Mouse (Mus musculus) lung, embryonic 16.5 days (tissue): ENCODE measurements around the gene Barx2. TPM values are rescaled to one million over a fixed set of nuclear protein-coding genes. Genes with fewer than 3 reads are reported as not detected.

ENCODE experiments used
- ATAC-seq: fragments of 200-750 bp; cut with Nextera tagmentation; 2 replicates; pipeline ENCODE4 v1.8.0; 2017; ENCODE audit warnings: low read depth, mild to moderate bottlenecking, moderate library complexity
- H3K27ac ChIP-seq: fragments of 300-500 bp; sonication (generic); 2 replicates; pipeline ENCODE4 v1.5.1; 2014; ENCODE audit warnings: mild to moderate bottlenecking, control low read depth, low read length
- H3K27me3 ChIP-seq: fragments of 300-500 bp; sonication (generic); 2 replicates; pipeline ENCODE4 v1.6.1; 2014; ENCODE audit warnings: low read depth, low read length, mixed read lengths; ENCODE audit not compliant: control insufficient read depth, insufficient read depth
- H3K36me3 ChIP-seq: fragments of 300-500 bp; sonication (generic); 2 replicates; pipeline ENCODE4 v1.6.1; 2014; ENCODE audit warnings: low read length; ENCODE audit not compliant: control insufficient read depth, insufficient read depth
- H3K4me1 ChIP-seq: fragments of 300-500 bp; sonication (generic); replicated peaks from 2 replicates; pipeline ENCODE4 v1.6.1; 2014; ENCODE audit warnings: low read length, mixed read lengths; ENCODE audit not compliant: control insufficient read depth, insufficient read depth
- H3K4me2 ChIP-seq: fragments of 300-500 bp; sonication (generic); 2 replicates; pipeline ENCODE4 v1.6.1; 2014; ENCODE audit warnings: low read depth, low read length, control low read depth
- H3K4me3 ChIP-seq: fragments of 300-500 bp; sonication (generic); 2 replicates; pipeline ENCODE4 v1.5.1; 2014; ENCODE audit warnings: mild to moderate bottlenecking, low read length, control low read depth
- H3K9ac ChIP-seq: fragments of 300-500 bp; sonication (generic); 2 replicates; pipeline ENCODE4 v1.6.1; 2014; ENCODE audit warnings: low read length, control low read depth
- H3K9me3 ChIP-seq: fragments of 300-500 bp; sonication (generic); 2 replicates; pipeline ENCODE4 v1.6.1; 2016; ENCODE audit warnings: low read length; ENCODE audit not compliant: control insufficient read depth
- WGBS: fragments of 180-500 bp; shearing (Covaris S2); extraction: QIAGEN DNeasy Blood & Tissue Kit; methylation state at CpG from one replicate; pipeline ENCODE4 v1.1.7; 2014; 5-methylcytosine and 5-hydroxymethylcytosine counted together
- polyA plus RNA-seq: library from polyadenylated mRNA; unstranded; fragments of >200 nt; fragmentation: Nextera tagmentation; extraction: Ambion mirVana; gene quantifications from 2 replicates; pipeline ENCODE4 v1.2.1, GENCODE M21; 2015

The Barx2 gene
- polyA plus RNA-seq, 1 experiment from 2014 or later: not detected

GRCm38 (mm10) chr9:31868823-31869460 is 44.3 kb downstream of the Barx2 start:
- ATAC-seq: no peak
- whole genome bisulfite sequencing: 86% methylated on average over 2 of the region's 2 CpGs

GRCm38 (mm10) chr9:31863830-31864229 is 49.4 kb downstream of the Barx2 start:
- H3K9me3 ChIP-seq: no peaks in the 10 kb centered on the region
- 38% methylated on average over 6 of the region's 6 CpGs for WGBS
- no peak overlapping the region for H3K4me2 ChIP-seq
- H3K4me3 ChIP-seq: no peak overlapping the region
- peak; percentile 47 for ATAC-seq
- H3K27me3 ChIP-seq: no peaks in the 10 kb centered on the region
- H3K9ac ChIP-seq: no peak overlapping the region
- H3K4me1 ChIP-seq: no peaks in the 10 kb centered on the region
- H3K27ac ChIP-seq: no peak overlapping the region
- H3K36me3 ChIP-seq: no peaks in the 10 kb centered on the region

More at GRCm38 (mm10) chr9:31868823-31869460, 44.3 kb downstream of the Barx2 start:
- Histone ChIP-seq H3K9ac (no peak overlapping the region), H3K27ac (no peak overlapping the region), H3K9me3 (no peaks in the 10 kb centered on the region), H3K4me2 (no peak overlapping the region), H3K36me3 (no peaks in the 10 kb centered on the region), H3K4me3 (no peak overlapping the region), H3K4me1 (no peaks in the 10 kb centered on the region), H3K27me3 (no peaks in the 10 kb centered on the region)

DNA sequence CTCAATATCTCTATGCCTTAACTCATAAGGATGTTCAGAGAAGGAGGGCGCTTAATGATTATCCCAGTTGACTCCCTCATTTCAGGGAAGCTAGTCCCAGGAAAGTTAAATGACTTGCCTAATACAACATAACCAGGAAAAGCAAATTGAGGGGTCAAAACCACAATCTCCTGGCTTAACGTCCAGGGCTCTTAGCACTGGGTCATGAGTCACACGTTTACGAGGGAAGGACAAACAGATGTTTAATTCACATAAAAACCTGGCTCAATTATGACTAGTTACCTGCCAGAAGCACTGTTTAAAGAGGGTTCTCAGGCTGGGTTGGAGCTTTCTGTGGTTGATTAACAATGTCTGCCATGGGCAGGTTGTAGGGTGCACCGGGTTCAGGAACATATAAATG is 53.8 kb downstream of the Barx2 start:
- ATAC-seq: no peak
- WGBS: 75% methylated on average over 5 of the region's 5 CpGs

DNA sequence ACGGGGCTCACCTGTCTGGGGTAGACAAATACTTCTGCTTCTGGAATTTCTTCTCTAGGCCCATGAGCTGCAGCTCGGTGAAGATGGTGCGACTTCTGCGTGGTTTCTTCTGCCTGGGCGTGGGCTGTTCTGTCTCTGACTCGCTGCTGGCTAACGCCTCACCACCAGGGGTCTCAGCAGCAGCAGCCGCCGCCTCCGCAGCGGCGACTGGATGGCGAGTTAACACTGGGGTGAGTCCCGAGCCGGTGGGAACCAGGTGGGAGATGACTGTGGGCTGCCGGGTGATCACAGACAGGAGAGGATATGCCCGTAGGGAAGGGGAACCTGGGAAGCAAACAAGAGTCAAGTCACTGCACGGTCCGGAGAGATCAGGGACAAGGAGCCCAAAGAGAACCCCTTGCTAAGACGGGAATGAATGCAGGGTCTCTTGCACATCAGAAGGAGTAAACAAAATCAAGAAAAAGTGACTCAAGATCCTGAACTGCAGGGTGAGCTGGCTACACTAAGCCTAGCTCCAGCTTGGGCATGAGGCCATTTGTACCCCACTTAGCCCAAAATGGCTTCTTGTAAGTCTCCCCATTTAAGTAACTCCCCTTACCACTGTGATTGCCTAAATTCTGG is 54.4 kb downstream of the Barx2 start:
- WGBS: 3% methylated on average over 20 of the region's 20 CpGs
- no peak overlapping the region for H3K27ac ChIP-seq
- H3K27me3 ChIP-seq: no peaks in the 10 kb centered on the region
- ATAC-seq: no peak; the same call in 1 of the 2 replicates
- no peaks in the 10 kb centered on the region for H3K9me3 ChIP-seq
- no peak overlapping the region for H3K9ac ChIP-seq
- H3K4me3 ChIP-seq: no peak overlapping the region
- no peaks in the 10 kb centered on the region for H3K4me1 ChIP-seq
- no peaks in the 10 kb centered on the region for H3K36me3 ChIP-seq
- H3K4me2 ChIP-seq: peak overlapping the region; percentile 45

More for the DNA sequence above, 53.8 kb downstream of the Barx2 start:
- H3K36me3 ChIP-seq: no peaks in the 10 kb centered on the region
- no peak overlapping the region for H3K4me3 ChIP-seq
- H3K4me2 ChIP-seq: no peak overlapping the region
- no peak overlapping the region for H3K27ac ChIP-seq
- no peaks in the 10 kb centered on the region for H3K4me1 ChIP-seq
- H3K9ac ChIP-seq: no peak overlapping the region
- no peaks in the 10 kb centered on the region for H3K27me3 ChIP-seq
- H3K9me3 ChIP-seq: no peaks in the 10 kb centered on the region

- H3K9me3 ChIP-seq: no peaks in the 10 kb centered on the region
- no peaks in the 10 kb centered on the region for H3K36me3 ChIP-seq
- no peak overlapping the region for H3K9ac ChIP-seq
- no peaks in the 10 kb centered on the region for H3K4me1 ChIP-seq
- no peak overlapping the region for H3K4me3 ChIP-seq
- no peak overlapping the region for H3K4me2 ChIP-seq
- 80% methylated on average over 1 of the region's 1 CpGs for WGBS
- no peak overlapping the region for H3K27ac ChIP-seq
- ATAC-seq: no peak
- no peaks in the 10 kb centered on the region for H3K27me3 ChIP-seq
Measured at GRCm38 (mm10) chr9:31857512-31857911, 55.8 kb downstream of the Barx2 start.

DNA sequence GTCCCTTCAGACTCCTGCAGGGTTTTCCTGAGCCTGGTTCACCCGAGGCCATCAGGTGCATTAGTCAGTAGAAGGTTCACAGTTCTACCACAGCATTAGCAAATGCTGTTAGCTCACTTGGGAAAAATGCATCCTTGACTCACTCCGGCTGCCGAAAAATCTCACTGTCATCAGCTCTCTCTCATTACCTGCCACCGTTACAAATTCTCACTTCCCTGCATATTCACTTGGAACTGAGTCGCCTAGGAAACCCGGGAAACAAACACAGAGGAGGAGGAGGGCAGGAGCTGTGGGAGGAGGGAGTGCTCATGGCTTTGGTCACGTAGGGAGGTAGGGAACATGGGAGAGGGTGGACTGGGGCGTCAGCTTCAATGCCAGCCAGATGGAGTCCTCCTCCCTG is 56.8 kb downstream of the Barx2 start:
- Histone ChIP-seq H3K9me3 (no peaks in the 10 kb centered on the region), H3K27ac (no peak overlapping the region), H3K27me3 (no peaks in the 10 kb centered on the region), H3K4me1 (no peaks in the 10 kb centered on the region), H3K36me3 (no peaks in the 10 kb centered on the region), H3K9ac (no peak overlapping the region), H3K4me3 (no peak overlapping the region), H3K4me2 (no peak overlapping the region)
- 31% methylated on average over 8 of the region's 8 CpGs for WGBS
- ATAC-seq: no peak

GRCm38 (mm10) chr9:31855668-31856067 is 57.6 kb downstream of the Barx2 start:
- Histone ChIP-seq H3K9me3 (no peaks in the 10 kb centered on the region), H3K4me3 (no peak overlapping the region), H3K27ac (no peak overlapping the region), H3K36me3 (no peaks in the 10 kb centered on the region), H3K9ac (no peak overlapping the region), H3K27me3 (no peaks in the 10 kb centered on the region), H3K4me2 (no peak overlapping the region), H3K4me1 (no peaks in the 10 kb centered on the region)
- 86% methylated on average over 6 of the region's 6 CpGs for WGBS
- ATAC-seq: no peak

DNA sequence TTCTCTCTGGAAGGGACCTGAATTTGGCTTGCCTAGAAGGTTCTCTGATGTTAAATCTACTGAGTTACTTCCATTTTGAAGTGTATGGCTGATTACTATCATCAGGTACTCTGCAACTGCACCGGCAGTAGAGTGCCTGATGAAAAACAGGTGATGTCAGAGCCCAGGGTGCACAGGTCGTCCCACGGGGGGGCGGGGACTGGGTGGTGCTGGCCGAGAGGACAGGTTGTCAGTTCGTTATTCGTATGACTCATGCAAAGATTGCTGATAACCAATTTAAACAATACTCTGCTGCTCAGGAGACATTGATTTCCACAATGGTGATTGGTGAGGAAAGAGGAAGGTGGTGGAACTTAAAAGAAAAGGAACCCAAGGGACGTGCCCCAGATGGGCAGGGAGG is 61.6 kb downstream of the Barx2 start:
- Histone ChIP-seq H3K4me3 (no peak overlapping the region), H3K27me3 (no peaks in the 10 kb centered on the region), H3K9ac (no peak overlapping the region), H3K9me3 (no peaks in the 10 kb centered on the region), H3K4me1 (no peaks in the 10 kb centered on the region), H3K27ac (no peak overlapping the region), H3K36me3 (no peaks in the 10 kb centered on the region), H3K4me2 (no peak overlapping the region)
- ATAC-seq: no peak
- 39% methylated on average over 8 of the region's 8 CpGs for WGBS

- Histone ChIP-seq H3K9me3 (no peaks in the 10 kb centered on the region), H3K9ac (no peak overlapping the region), H3K4me1 (no peaks in the 10 kb centered on the region), H3K27me3 (no peaks in the 10 kb centered on the region), H3K36me3 (no peaks in the 10 kb centered on the region), H3K27ac (no peak overlapping the region), H3K4me3 (no peak overlapping the region), H3K4me2 (no peak overlapping the region)
- WGBS: 88% methylated on average over 4 of the region's 4 CpGs
- no peak for ATAC-seq
Measured at GRCm38 (mm10) chr9:31850706-31851105, 62.6 kb downstream of the Barx2 start.
